Mouse (Mus musculus) E14TG2a.4 (cell line): ENCODE data around the gene Cxcl3.

Experiments used
- H3K27me3 ChIP-seq: 2 replicates; pipeline ENCODE4 v1.6.1; 2014; ENCODE audit warnings: low read length, control low read depth; ENCODE audit not compliant: insufficient read depth
- H3K36me3 ChIP-seq: 2 replicates; pipeline ENCODE4 v1.6.1; 2014; ENCODE audit warnings: low read length, control low read depth; ENCODE audit not compliant: insufficient read depth
- H3K4me1 ChIP-seq: replicated peaks from 2 replicates; pipeline ENCODE4 v1.6.1; 2014; ENCODE audit warnings: low read depth, low read length, control low read depth
- H3K4me3 ChIP-seq: replicated peaks from 2 replicates; pipeline ENCODE4 v1.5.1; 2014; ENCODE audit warnings: mild to moderate bottlenecking, low read length
- H3K9me3 ChIP-seq: 2 replicates; pipeline ENCODE4 v1.6.1; 2014; ENCODE audit warnings: low read length, control low read depth
- CTCF ChIP-seq: conservative IDR thresholded peaks from 2 replicates; pipeline ENCODE4 v1.5.1; 2014; ENCODE audit warnings: low read length
- NANOG ChIP-seq: IDR thresholded peaks from 2 replicates; pipeline ENCODE4 v1.6.1; 2014; ENCODE audit warnings: borderline replicate concordance, low read length, mixed read lengths
- POU5F1 ChIP-seq: IDR thresholded peaks from 2 replicates; pipeline ENCODE4 v1.6.1; 2014; ENCODE audit warnings: low read length, borderline replicate concordance

Cxcl3 gene

DNA sequence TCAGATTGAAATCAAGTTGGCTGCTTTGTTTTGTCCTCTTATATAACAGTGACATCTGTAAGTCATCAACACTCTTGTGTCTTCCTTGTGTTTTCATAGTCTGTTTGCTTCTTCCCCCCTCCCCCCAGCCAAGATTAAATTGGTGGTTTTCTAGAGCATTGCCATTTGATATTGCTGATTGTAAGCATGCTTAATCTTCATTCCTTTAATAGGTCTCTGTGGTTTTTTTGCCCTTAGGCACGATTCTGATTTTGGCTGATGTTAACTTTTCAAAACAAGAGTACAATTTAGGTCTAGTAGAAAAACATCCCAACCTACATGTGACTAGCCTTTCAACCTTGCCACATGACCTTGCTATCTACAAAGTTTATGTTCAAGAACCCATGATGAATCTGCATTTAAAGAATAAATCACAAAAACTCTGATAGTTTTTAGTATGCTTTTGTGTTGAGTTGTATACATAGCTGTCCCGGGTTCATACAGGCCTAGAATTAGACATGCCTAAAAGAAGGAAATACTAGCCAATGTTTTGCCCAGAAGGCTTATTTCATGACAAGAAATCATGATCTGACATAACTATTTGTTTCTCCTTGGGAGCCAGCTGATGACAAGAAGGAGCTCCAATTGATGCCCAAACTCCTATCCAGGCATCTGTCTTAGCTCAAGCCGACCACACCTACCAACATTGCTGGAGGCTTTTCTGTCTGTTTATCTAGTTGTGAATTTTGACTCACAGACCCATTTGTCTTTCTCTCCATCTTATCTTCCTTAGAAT lies 21.5 kb downstream of the Cxcl3 start:
- Histone ChIP-seq H3K9me3 (no peaks in the 10 kb centered on the region), H3K4me3 (no peak overlapping the region), H3K4me1 (no peaks in the 10 kb centered on the region), H3K27me3 (no peaks in the 10 kb centered on the region), H3K36me3 (no peaks in the 10 kb centered on the region)
- TF ChIP-seq POU5F1 (no peak), CTCF (no peak)

DNA sequence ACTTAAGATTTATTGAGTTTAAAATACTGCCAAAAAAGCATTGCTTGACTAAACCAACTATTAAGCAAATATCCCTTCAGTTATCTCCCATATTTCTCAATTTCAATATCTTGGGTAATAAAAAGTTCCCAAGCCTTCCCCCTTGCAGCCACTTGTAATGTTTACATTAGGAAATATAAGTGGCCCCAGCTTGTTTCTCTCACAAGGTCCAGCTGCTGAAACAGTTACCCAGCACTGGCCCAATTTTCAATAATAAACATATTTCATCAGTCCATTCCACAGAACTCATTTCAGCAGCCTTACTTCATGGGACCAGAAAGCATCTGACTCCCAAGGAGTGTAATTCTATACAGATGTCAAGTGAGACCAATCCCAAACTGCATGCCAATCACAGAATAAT lies 33.9 kb downstream of the Cxcl3 start:
- Histone ChIP-seq H3K36me3 (no peaks in the 10 kb centered on the region), H3K27me3 (no peaks in the 10 kb centered on the region), H3K9me3 (peaks cover 12% of the 10 kb centered on the region; the same call in 1 of the 2 replicates), H3K4me1 (no peaks in the 10 kb centered on the region), H3K4me3 (no peak overlapping the region)
- TF ChIP-seq CTCF (no peak), NANOG (no peak), POU5F1 (no peak)

DNA sequence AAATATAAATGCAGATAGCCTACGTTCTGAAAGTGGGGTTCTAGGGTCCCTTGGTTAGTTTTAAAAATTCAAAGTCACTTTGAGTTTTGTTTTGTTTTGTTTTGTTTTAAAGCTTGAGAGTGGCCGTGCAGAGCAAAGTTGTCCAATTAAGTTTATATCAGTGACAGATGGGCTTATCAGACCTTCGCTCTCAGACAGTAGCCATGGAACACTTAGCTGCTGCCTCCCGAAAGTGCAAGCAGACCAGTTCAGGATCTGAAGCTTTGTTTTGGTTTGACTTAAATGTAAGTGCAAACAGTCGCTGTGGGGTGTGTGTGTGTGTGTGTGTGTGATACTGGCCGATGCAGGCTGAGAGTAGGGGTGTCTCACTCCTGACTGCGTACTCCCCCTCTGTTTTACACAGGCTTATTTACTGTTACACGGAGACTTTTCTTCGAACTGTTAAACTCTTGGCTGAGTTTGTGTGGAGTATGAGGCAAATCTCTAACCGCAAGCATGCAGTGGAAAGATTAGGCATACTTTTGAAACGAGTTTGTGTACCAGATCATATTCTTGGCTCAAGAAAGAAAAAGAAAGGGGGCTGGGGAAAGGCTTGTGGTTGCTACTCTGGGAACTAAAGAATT lies 46.4 kb downstream of the Cxcl3 start:
- TF ChIP-seq CTCF (no peak), NANOG (no peak), POU5F1 (no peak)
- Histone ChIP-seq H3K9me3 (no peaks in the 10 kb centered on the region), H3K36me3 (no peaks in the 10 kb centered on the region), H3K4me3 (no peak overlapping the region), H3K27me3 (no peaks in the 10 kb centered on the region), H3K4me1 (no peaks in the 10 kb centered on the region)

- Histone ChIP-seq H3K4me3 (no peak overlapping the region), H3K27me3 (no peaks in the 10 kb centered on the region), H3K9me3 (no peaks in the 10 kb centered on the region), H3K4me1 (no peaks in the 10 kb centered on the region), H3K36me3 (no peaks in the 10 kb centered on the region)
- TF ChIP-seq NANOG = no peak
- no peak for TF ChIP-seq POU5F1
- no peak for TF ChIP-seq CTCF
Measured at GRCm38 (mm10) chr5:90832768-90833388, 47.0 kb downstream of the Cxcl3 start.

DNA sequence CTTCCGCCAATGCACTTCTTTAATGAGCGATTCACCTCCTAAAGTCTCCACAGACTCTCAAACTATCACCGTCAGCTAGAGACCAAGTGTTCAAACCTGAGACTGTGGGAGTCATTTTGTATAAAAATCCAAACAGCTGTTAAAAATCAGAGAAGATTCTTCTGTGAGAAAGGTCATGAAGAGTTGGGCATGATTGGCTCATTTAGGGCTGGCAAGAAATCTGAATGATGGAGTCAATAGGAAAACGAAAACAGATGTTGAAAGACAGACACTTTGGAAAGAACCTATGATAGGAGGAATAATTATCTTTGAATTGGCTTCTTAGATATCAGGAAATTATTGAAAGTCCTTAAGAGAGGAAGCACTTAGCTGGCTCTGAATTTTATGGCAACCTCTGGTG lies 48.5 kb downstream of the Cxcl3 start:
- TF ChIP-seq CTCF = no peak
- no peak for TF ChIP-seq POU5F1
- no peak for TF ChIP-seq NANOG
- Histone ChIP-seq H3K4me1 (no peaks in the 10 kb centered on the region), H3K4me3 (no peak overlapping the region), H3K36me3 (no peaks in the 10 kb centered on the region), H3K27me3 (no peaks in the 10 kb centered on the region), H3K9me3 (no peaks in the 10 kb centered on the region)

DNA sequence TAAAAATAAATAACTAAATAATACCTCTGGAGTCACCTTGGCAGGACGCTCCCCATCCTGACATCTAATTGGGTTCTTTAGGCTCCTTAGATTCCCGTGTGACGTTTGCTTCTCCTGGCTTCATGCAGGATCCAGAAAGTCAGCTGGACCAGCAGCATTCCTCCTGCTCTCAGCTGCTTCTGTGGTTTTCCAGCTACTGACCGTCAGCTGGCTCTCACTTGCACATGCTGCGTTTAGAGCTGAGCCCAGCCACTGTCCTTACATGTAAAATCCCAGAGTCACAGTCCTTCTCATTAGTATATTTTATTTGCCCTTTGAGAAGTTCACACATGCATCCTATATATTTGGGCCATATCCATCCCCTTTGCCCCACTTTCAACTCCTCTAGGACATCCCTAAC lies 52.7 kb downstream of the Cxcl3 start:
- Histone ChIP-seq H3K27me3 (no peaks in the 10 kb centered on the region), H3K36me3 (no peaks in the 10 kb centered on the region), H3K9me3 (peaks cover 7% of the 10 kb centered on the region; the same call in 1 of the 2 replicates), H3K4me1 (no peaks in the 10 kb centered on the region), H3K4me3 (no peak overlapping the region)
- TF ChIP-seq NANOG (no peak), CTCF (no peak), POU5F1 (no peak)
